Mouse (Mus musculus) cortical plate, adult 2 months (tissue): ENCODE data around the gene Hist2h2aa1.

Experiments used
- CTCF ChIP-seq: fragments of 200-500 bp; IDR thresholded peaks from 2 replicates; pipeline ENCODE4 v1.5.1; 2011; ENCODE audit warnings: mild to moderate bottlenecking, control low read depth, low read length; ENCODE audit not compliant: insufficient read depth; ENCODE audit errors: extremely low read depth
- POLR2A ChIP-seq: fragments of 200-500 bp; IDR thresholded peaks from 2 replicates; pipeline ENCODE4 v1.6.1; 2011; ENCODE audit warnings: mild to moderate bottlenecking, low read length, control low read depth; ENCODE audit not compliant: insufficient read depth; ENCODE audit errors: extremely low read depth

- TF ChIP-seq CTCF (no peak), POLR2A (no peak)
These were observed 18.3 kb upstream of the Hist2h2aa1 start for GRCm38 (mm10) chr3:96226695-96227648.
